Mouse (Mus musculus): ENCODE results near the gene Acap2.

- TF ChIP-seq CTCF (IDR thresholded peaks at IDR 0.05; ENCODE audit: low read depth): peak; percentile 34
- no peak for TF ChIP-seq EP300 (IDR thresholded peaks at IDR 0.05; ENCODE audit: low read depth)
These were observed 119.8 kb downstream of the Acap2 start, which contains the start of gene Xxylt1 for GRCm38 (mm10) chr16:31081125-31081664.
